Mouse (Mus musculus) MEL (cell line): ENCODE data around the gene Erg.

Experiments
- CTCF ChIP-seq, 3 experiments: IDR thresholded peaks in 2 of 3; conservative IDR thresholded peaks in 1 of 3; 2 replicates each; pipeline ENCODE4 v1.5.1; 2011 to 2012; ENCODE audit warnings: low read length in 3 of 3, low read depth in 2 of 3, mild to moderate bottlenecking in 2 of 3, improper control_type of control experiment in 1 of 3, inconsistent platforms in 1 of 3, mixed read lengths in 1 of 3, moderate library complexity in 1 of 3; ENCODE audit not compliant: control insufficient read depth in 1 of 3, insufficient read depth in 1 of 3, poor library complexity in 1 of 3, severe bottlenecking in 1 of 3
- KAT2A ChIP-seq: conservative IDR thresholded peaks from 2 replicates; pipeline ENCODE4 v1.6.1; 2012; ENCODE audit warnings: low read depth, low read length, improper control_type of control experiment, inconsistent platforms
- MAX ChIP-seq: IDR thresholded peaks from 2 replicates; pipeline ENCODE4 v1.6.1; 2011; ENCODE audit warnings: low read length, improper control_type of control experiment
- NRF1 ChIP-seq: IDR thresholded peaks from 2 replicates; pipeline ENCODE4 v1.6.1; 2014; ENCODE audit warnings: low read depth, mild to moderate bottlenecking, inconsistent platforms, low read length, improper control_type of control experiment, moderate library complexity; ENCODE audit not compliant: poor library complexity, insufficient read depth, severe bottlenecking
- POLR2A ChIP-seq, 2 experiments: IDR thresholded peaks; 2 replicates each; pipeline ENCODE4 v1.6.1; 2011 to 2012; ENCODE audit warnings: low read length in 2 of 2, mild to moderate bottlenecking in 2 of 2, control low read depth in 1 of 2, improper control_type of control experiment in 1 of 2, low read depth in 1 of 2, moderate library complexity in 1 of 2; ENCODE audit not compliant: control insufficient read depth in 1 of 2, insufficient read depth in 1 of 2, poor library complexity in 1 of 2
- POLR2AphosphoS2 ChIP-seq: IDR thresholded peaks from 2 replicates; pipeline ENCODE4 v1.6.1; 2011; ENCODE audit warnings: low read length, improper control_type of control experiment
- POLR2AphosphoS5 ChIP-seq: IDR thresholded peaks from 2 replicates; pipeline ENCODE4 v1.6.1; 2012; ENCODE audit warnings: low read depth, borderline replicate concordance, mild to moderate bottlenecking, inconsistent platforms, low read length, moderate library complexity, mixed read lengths

- no peak for TF ChIP-seq POLR2AphosphoS5
- no peak for TF ChIP-seq POLR2AphosphoS2
- no peak for TF ChIP-seq POLR2A (IDR thresholded peaks at IDR 0.05; ENCODE audit: control insufficient read depth in 1 of 2, insufficient read depth in 1 of 2, low read depth in 1 of 2, low read length in 2 of 2, poor library complexity in 1 of 2)
- no peak for TF ChIP-seq MAX
- no peak for TF ChIP-seq KAT2A
- no peak for TF ChIP-seq CTCF (IDR thresholded peaks at IDR 0.05 in 2 of 3, conservative IDR thresholded peaks at IDR 0.05 in 1 of 3; ENCODE audit: control insufficient read depth in 1 of 3, insufficient read depth in 1 of 3, low read depth in 2 of 3, low read length in 3 of 3, poor library complexity in 1 of 3, severe bottlenecking in 1 of 3)
- no peak for TF ChIP-seq NRF1
These were observed 224.4 kb downstream of the Erg start for GRCm38 (mm10) chr16:95361950-95362349.
